Mouse (Mus musculus): ENCODE results near the gene Tmem165. TPM values are rescaled to one million over a fixed set of nuclear protein-coding genes. Genes with fewer than 3 reads are reported as not detected.

The Tmem165 gene
- polyA plus RNA-seq, 1 experiment, result 41.2 TPM

DNA sequence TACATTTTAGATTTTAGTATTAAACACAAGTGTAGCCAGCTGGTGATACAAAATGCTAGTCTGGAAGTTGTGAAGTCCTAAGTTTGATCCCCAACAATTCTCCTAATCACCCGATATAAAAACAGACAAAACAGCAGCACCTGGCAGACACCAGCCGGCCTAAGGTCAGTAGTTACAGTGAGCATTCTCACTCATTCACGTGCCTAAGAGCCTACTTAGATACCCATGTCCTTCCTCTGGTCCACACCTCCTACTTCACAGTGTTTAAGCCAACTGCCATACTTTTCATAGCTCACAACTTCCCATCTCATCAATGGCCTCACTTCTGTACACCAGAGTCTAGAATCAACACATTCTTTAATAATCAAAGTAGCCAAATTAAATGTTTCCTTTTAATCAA is 59.6 kb downstream of the Tmem165 start:
- DNase-seq (ENCODE audit: extremely low spot score in 1 of 2, low spot score in 1 of 2), result no peak

DNA sequence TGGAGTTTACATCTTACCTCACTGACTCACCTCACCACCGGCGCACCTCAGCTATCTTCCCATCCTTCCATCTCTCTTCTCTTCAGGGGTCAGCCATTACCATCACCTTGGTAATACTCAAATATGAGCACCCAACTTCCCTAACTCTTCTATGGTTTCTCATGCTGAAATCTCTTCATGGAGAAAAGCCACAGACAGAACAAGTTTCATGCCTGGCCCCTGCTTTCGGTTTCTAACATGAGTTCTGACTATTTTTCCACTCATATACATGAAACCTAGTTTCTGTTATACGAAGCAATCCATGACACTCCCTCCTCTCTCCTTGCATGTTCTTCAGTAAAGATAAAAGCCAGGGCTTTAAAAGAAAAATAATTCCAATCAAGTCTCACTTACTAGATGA is 60.2 kb downstream of the Tmem165 start:
- no peak for DNase-seq (ENCODE audit: extremely low spot score in 1 of 2, low spot score in 1 of 2)

DNA sequence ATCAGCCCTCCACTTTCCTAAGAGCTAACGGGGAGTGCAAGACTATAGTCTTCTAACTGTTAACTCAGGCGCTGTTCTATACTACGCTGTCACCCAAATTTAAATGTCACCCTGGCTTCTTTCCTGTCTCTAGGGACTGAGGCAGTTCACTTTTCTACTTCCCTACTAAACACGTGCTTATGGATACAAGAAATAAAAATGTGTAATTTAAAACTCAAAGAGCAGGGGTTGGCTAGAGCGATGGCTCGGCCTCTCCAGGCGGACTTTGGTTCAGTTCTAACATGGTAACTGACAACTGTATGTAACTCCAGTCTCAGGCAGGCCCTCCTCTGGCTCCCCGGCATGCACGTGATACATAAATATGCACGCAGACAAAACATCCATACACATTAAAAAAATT is 60.8 kb downstream of the Tmem165 start:
- DNase-seq (ENCODE audit: extremely low spot score in 1 of 2, low spot score in 1 of 2), result no peak

DNA sequence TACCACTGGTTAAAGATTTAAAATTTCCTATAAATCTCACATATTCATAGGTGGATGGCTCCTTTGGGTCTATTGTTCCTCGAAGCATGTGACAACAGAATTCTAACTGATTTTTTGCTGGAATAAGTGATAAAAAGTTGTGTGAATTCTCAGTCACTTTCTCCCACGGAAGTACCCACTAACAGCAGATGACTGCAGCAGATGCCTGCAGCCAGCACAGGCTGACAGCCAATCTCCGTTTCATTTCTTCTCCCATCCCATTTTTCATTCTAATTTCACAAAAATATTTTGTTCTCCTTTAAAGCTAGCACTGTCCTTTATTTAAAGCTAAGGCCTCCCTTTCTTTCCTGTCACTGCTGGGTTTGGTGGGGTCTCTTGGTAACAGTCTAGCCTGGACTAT is 61.7 kb downstream of the Tmem165 start:
- peak in 1 of 2 experiments; percentile 54 for DNase-seq (ENCODE audit: extremely low spot score in 1 of 2, low spot score in 1 of 2)

DNA sequence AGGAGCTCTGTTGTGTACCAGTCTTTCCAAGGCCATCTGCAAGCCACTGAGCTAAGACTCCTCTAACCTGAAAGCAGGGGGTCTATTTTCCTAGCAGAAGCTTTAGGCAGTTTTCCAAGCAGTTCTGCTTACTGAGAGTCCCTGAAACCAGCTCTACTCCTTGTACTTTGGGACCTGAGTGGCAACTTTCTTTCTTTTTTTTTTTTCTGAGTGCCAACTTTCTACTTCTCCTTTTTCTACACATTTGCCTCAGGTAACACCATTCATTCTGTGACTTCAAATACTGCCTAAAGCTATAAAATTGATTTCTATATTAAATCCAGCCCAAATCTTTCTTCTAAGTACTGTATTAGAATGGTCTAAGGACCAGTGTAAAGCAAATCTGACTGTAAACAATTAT is 62.9 kb downstream of the Tmem165 start:
- no peak for DNase-seq (ENCODE audit: extremely low spot score in 1 of 2, low spot score in 1 of 2)

DNA sequence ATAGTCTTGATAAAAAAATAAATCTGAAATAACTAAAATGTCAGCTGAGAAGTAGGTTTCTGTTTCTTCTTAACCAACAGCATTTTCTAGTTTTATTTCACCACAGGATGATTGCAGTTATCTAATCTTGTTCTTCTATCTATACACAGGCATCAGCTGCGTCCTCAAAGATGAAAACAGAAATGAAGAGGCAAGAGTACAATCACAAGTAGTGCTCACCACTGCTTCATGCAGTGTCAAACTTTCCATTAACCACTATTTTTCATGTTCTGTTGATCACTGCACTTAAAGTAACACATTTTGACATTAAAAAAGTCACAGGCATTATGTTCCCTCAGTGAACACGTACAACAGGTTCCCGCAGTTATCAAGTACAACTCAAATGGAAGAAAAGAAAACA is 67.3 kb downstream of the Tmem165 start:
- DNase-seq (ENCODE audit: extremely low spot score in 1 of 2, low spot score in 1 of 2), result no peak

Other genes with a start within 250 kb of the Tmem165 start
- gene Kdr, start 205.4 kb upstream of the Tmem165 start, polyA plus RNA-seq (2012; rRNA removed), result 7.3 and 9.8 TPM in 2 replicates
- 18.9 and 19.8 TPM in 2 replicates for gene Srd5a3, start 43.6 kb upstream of the Tmem165 start, polyA plus RNA-seq (2012; rRNA removed)
- 21.7 and 24.0 TPM in 2 replicates for gene Clock, start 120.9 kb downstream of the Tmem165 start, polyA plus RNA-seq (2012; rRNA removed)
- not detected in 2 replicates for gene Pdcl2, start 147.3 kb downstream of the Tmem165 start, polyA plus RNA-seq (2012; rRNA removed)
- 0.18 TPM in 1 of 2 replicates, not detected in the other for gene Nmu, start 179.9 kb downstream of the Tmem165 start, polyA plus RNA-seq (2012; rRNA removed)

Data from frontal cortex, adult 2 months (tissue).